Mouse (Mus musculus): ENCODE data around the gene Ncapg.
"Not testable (repeated sequence)": the region's sequence is repeated elsewhere in the genome, so short reads cannot be mapped to it uniquely, and the experiment has no call there.

- TF ChIP-seq CTCF (IDR thresholded peaks at IDR 0.05; ENCODE audit: borderline replicate concordance, insufficient read depth, low read length); POLR2A (IDR thresholded peaks at IDR 0.05; ENCODE audit: low read depth, low read length): not testable (repeated sequence)
Measured at GRCm38 (mm10) chr5:45658406-45658805, 11.3 kb upstream of the Ncapg start.

Measured in embryonic fibroblast, embryonic 13.5 days (primary cell).